Mouse (Mus musculus) cortical plate, adult 2 months (tissue): Measurements from ENCODE around the gene Gdf7.

Experiments
- CTCF ChIP-seq: fragments of 200-500 bp; IDR thresholded peaks from 2 replicates; pipeline ENCODE4 v1.5.1; 2011; ENCODE audit warnings: mild to moderate bottlenecking, control low read depth, low read length; ENCODE audit not compliant: insufficient read depth; ENCODE audit errors: extremely low read depth
- POLR2A ChIP-seq: fragments of 200-500 bp; IDR thresholded peaks from 2 replicates; pipeline ENCODE4 v1.6.1; 2011; ENCODE audit warnings: mild to moderate bottlenecking, low read length, control low read depth; ENCODE audit not compliant: insufficient read depth; ENCODE audit errors: extremely low read depth

DNA sequence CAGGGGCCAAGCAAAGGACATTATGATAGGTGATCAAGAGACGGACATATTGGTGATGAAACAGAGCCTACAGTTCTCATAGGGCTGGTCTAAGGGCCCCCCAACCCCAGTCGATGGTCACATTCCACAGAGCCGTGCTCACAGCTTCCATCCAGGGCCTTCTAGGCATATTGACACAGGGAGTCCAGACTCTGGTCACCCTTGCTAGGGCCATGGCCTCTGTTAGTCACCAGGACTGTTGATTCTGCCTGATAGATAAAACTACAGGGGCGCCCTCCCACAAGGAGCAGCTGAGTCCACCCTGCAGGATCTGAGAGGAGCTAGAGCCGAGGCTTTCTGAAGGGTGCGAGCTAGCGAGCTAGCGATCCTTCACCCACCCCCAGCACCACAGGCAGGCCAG lies 31.9 kb upstream of the Gdf7 start:
- TF ChIP-seq CTCF (no peak), POLR2A (no peak)
